Mouse (Mus musculus) liver, embryonic 16.5 days (tissue): ENCODE results near the gene Svop. TPM values are rescaled to one million over a fixed set of nuclear protein-coding genes. Genes with fewer than 3 reads are reported as not detected.

Source experiments
- ATAC-seq: fragments of 200-750 bp; cut with Nextera tagmentation; 2 replicates; pipeline ENCODE4 v1.8.0; 2017; ENCODE audit warnings: low read depth, mild to moderate bottlenecking, moderate number of reproducible peaks, moderate library complexity
- H3K27ac ChIP-seq: fragments of 300-500 bp; sonication (generic); 2 replicates; pipeline ENCODE4 v1.5.1; 2014; ENCODE audit warnings: mild to moderate bottlenecking, low read length
- H3K27me3 ChIP-seq: fragments of 300-500 bp; sonication (generic); 2 replicates; pipeline ENCODE4 v1.6.1; 2014; ENCODE audit warnings: low read depth, low read length, mixed read lengths; ENCODE audit not compliant: control insufficient read depth, insufficient read depth
- H3K36me3 ChIP-seq: fragments of 300-500 bp; sonication (generic); 2 replicates; pipeline ENCODE4 v1.6.1; 2014; ENCODE audit warnings: mild to moderate bottlenecking; ENCODE audit not compliant: control insufficient read depth, insufficient read depth
- H3K4me1 ChIP-seq: fragments of 300-500 bp; sonication (generic); 2 replicates; pipeline ENCODE4 v1.6.1; 2014; ENCODE audit warnings: low read depth, low read length, mixed read lengths; ENCODE audit not compliant: control insufficient read depth
- H3K4me2 ChIP-seq: fragments of 300-500 bp; sonication (generic); 2 replicates; pipeline ENCODE4 v1.6.1; 2014; ENCODE audit warnings: low read depth, low read length, mixed read lengths
- H3K4me3 ChIP-seq: fragments of 300-500 bp; sonication (generic); 2 replicates; pipeline ENCODE4 v1.5.1; 2014; ENCODE audit warnings: low read depth, mild to moderate bottlenecking, low read length
- H3K9ac ChIP-seq: fragments of 300-500 bp; sonication (generic); 2 replicates; pipeline ENCODE4 v1.6.1; 2014; ENCODE audit warnings: low read depth, low read length
- H3K9me3 ChIP-seq: fragments of 300-500 bp; sonication (generic); replicated peaks from 2 replicates; pipeline ENCODE4 v1.6.1; 2016; ENCODE audit warnings: low read length; ENCODE audit not compliant: control insufficient read depth
- WGBS: fragments of 180-500 bp; shearing (Covaris S2); extraction: QIAGEN DNeasy Blood & Tissue Kit; methylation state at CpG from one replicate; pipeline ENCODE4 v1.1.7; 2014; ENCODE audit not compliant: insufficient replicate concordance; 5-methylcytosine and 5-hydroxymethylcytosine counted together
- polyA plus RNA-seq: library from polyadenylated mRNA; unstranded; fragments of >200 nt; fragmentation: Nextera tagmentation; extraction: Ambion mirVana; gene quantifications from 2 replicates; pipeline ENCODE4 v1.2.1, GENCODE M21; 2015

The Svop gene
- 0.05 TPM in 1 of 2 replicates, not detected in the other for polyA plus RNA-seq

- no peaks in the 10 kb centered on the region for H3K9me3 ChIP-seq
- no peak within 1 kb of the TSS for H3K4me3 ChIP-seq
- H3K9ac ChIP-seq = no peak within 1 kb of the TSS
- ATAC-seq = 0 out of 2 replicates have a peak, but pooled peaks have one; percentile 21
- no peak within 1 kb of the TSS for H3K27ac ChIP-seq
- no peaks in the 10 kb centered on the region for H3K36me3 ChIP-seq
- no peaks in the 10 kb centered on the region for H3K4me1 ChIP-seq
- 4% methylated on average over 40 of the region's 40 CpGs for WGBS
- H3K4me2 ChIP-seq = no peak within 1 kb of the TSS
- peaks cover 8% of the 10 kb centered on the region for H3K27me3 ChIP-seq
Observed at GRCm38 (mm10) chr5:114091057-114091807, at the start of gene Svop. TSS of gene Svop (minus strand) at chr5:114091570.

GRCm38 (mm10) chr5:114139175-114139574 is 47.8 kb upstream of the Svop start:
- no peaks in the 10 kb centered on the region for H3K36me3 ChIP-seq
- H3K4me3 ChIP-seq = no peak overlapping the region
- H3K9ac ChIP-seq = no peak overlapping the region
- peaks cover 9% of the 10 kb centered on the region for H3K4me1 ChIP-seq
- WGBS = 63% methylated on average over 9 of the region's 9 CpGs
- H3K27me3 ChIP-seq = no peaks in the 10 kb centered on the region
- H3K9me3 ChIP-seq = no peaks in the 10 kb centered on the region
- H3K4me2 ChIP-seq = no peak overlapping the region
- peak; percentile 75 for ATAC-seq
- H3K27ac ChIP-seq = peak overlapping the region; percentile 45; the same call in 1 of the 2 replicates

GRCm38 (mm10) chr5:114138277-114139164 is 47.2 kb upstream of the Svop start:
- Histone ChIP-seq H3K9ac (no peak overlapping the region), H3K36me3 (no peaks in the 10 kb centered on the region), H3K9me3 (no peaks in the 10 kb centered on the region), H3K27me3 (no peaks in the 10 kb centered on the region), H3K4me2 (no peak overlapping the region), H3K27ac (no peak overlapping the region), H3K4me3 (no peak overlapping the region), H3K4me1 (peaks cover 16% of the 10 kb centered on the region)
- ATAC-seq = no peak
- WGBS = 76% methylated on average over 21 of the region's 21 CpGs

GRCm38 (mm10) chr5:114137481-114138276 is 46.3 kb upstream of the Svop start:
- H3K4me3 ChIP-seq = no peak overlapping the region
- H3K4me1 ChIP-seq = peaks cover 21% of the 10 kb centered on the region
- no peak overlapping the region for H3K27ac ChIP-seq
- no peaks in the 10 kb centered on the region for H3K27me3 ChIP-seq
- H3K4me2 ChIP-seq = no peak overlapping the region
- no peaks in the 10 kb centered on the region for H3K36me3 ChIP-seq
- WGBS = 80% methylated on average over 15 of the region's 15 CpGs
- ATAC-seq = peak; percentile 38
- no peak overlapping the region for H3K9ac ChIP-seq
- H3K9me3 ChIP-seq = no peaks in the 10 kb centered on the region

GRCm38 (mm10) chr5:114135516-114135915 is 44.1 kb upstream of the Svop start:
- no peak overlapping the region for H3K9ac ChIP-seq
- peaks cover 39% of the 10 kb centered on the region for H3K4me1 ChIP-seq
- H3K27ac ChIP-seq = no peak overlapping the region
- H3K4me2 ChIP-seq = no peak overlapping the region
- H3K36me3 ChIP-seq = no peaks in the 10 kb centered on the region
- no peak overlapping the region for H3K4me3 ChIP-seq
- WGBS = 79% methylated on average over 10 of the region's 10 CpGs
- no peak for ATAC-seq
- H3K9me3 ChIP-seq = no peaks in the 10 kb centered on the region
- H3K27me3 ChIP-seq = no peaks in the 10 kb centered on the region

GRCm38 (mm10) chr5:114134091-114134534 is 42.7 kb upstream of the Svop start:
- H3K4me2 ChIP-seq = no peak overlapping the region
- H3K9me3 ChIP-seq = no peaks in the 10 kb centered on the region
- no peak overlapping the region for H3K9ac ChIP-seq
- H3K4me1 ChIP-seq = peaks cover 45% of the 10 kb centered on the region
- no peaks in the 10 kb centered on the region for H3K27me3 ChIP-seq
- WGBS = 12% methylated on average over 6 of the region's 6 CpGs
- no peaks in the 10 kb centered on the region for H3K36me3 ChIP-seq
- ATAC-seq = peak; percentile 6
- H3K27ac ChIP-seq = no peak overlapping the region
- no peak overlapping the region for H3K4me3 ChIP-seq

GRCm38 (mm10) chr5:114132841-114133240 is 41.5 kb upstream of the Svop start:
- H3K4me3 ChIP-seq = no peak overlapping the region
- peaks cover 42% of the 10 kb centered on the region for H3K4me1 ChIP-seq
- WGBS = 78% methylated on average over 6 of the region's 6 CpGs
- no peaks in the 10 kb centered on the region for H3K36me3 ChIP-seq
- H3K9me3 ChIP-seq = no peaks in the 10 kb centered on the region
- no peak overlapping the region for H3K27ac ChIP-seq
- no peak overlapping the region for H3K9ac ChIP-seq
- H3K4me2 ChIP-seq = no peak overlapping the region
- no peaks in the 10 kb centered on the region for H3K27me3 ChIP-seq
- no peak for ATAC-seq

GRCm38 (mm10) chr5:114131521-114131840 is 40.1 kb upstream of the Svop start:
- Histone ChIP-seq H3K27ac (peak overlapping the region; percentile 74), H3K4me1 (peaks cover 51% of the 10 kb centered on the region), H3K36me3 (no peaks in the 10 kb centered on the region), H3K4me3 (peak overlapping the region; percentile 79), H3K4me2 (peak overlapping the region; percentile 100), H3K9me3 (no peaks in the 10 kb centered on the region), H3K27me3 (no peaks in the 10 kb centered on the region), H3K9ac (peak overlapping the region; percentile 65)
- 1% methylated on average over 15 of the region's 15 CpGs for WGBS
- ATAC-seq = no peak
